Mouse (Mus musculus) stomach, embryonic 16.5 days (tissue): ENCODE data around the gene Zfp750. TPM values are rescaled to one million over a fixed set of nuclear protein-coding genes. Genes with fewer than 3 reads are reported as not detected.

Experiments
- ATAC-seq: fragments of 200-750 bp; cut with Nextera tagmentation; 2 replicates; pipeline ENCODE4 v1.8.0; 2017; ENCODE audit warnings: moderate number of reproducible peaks, moderate TSS enrichment; ENCODE audit not compliant: insufficient read depth, low FRiP score
- H3K27ac ChIP-seq: fragments of 300-500 bp; sonication (generic); 2 replicates; pipeline ENCODE4 v1.5.1; 2014; ENCODE audit warnings: low read length
- H3K27me3 ChIP-seq: fragments of 300-500 bp; sonication (generic); 2 replicates; pipeline ENCODE4 v1.6.1; 2014; ENCODE audit warnings: low read length, control low read depth, mixed read lengths; ENCODE audit not compliant: control insufficient read depth, insufficient read depth
- H3K36me3 ChIP-seq: fragments of 300-500 bp; sonication (generic); 2 replicates; pipeline ENCODE4 v1.6.1; 2014; ENCODE audit warnings: low read length; ENCODE audit not compliant: control insufficient read depth, insufficient read depth
- H3K4me1 ChIP-seq: fragments of 300-500 bp; sonication (generic); 2 replicates; pipeline ENCODE4 v1.6.1; 2014; ENCODE audit warnings: low read length, control low read depth, mixed read lengths; ENCODE audit not compliant: control insufficient read depth, insufficient read depth
- H3K4me2 ChIP-seq: fragments of 300-500 bp; sonication (generic); 2 replicates; pipeline ENCODE4 v1.6.1; 2014; ENCODE audit warnings: low read depth, low read length, mixed read lengths
- H3K4me3 ChIP-seq: fragments of 300-500 bp; sonication (generic); replicated peaks from 2 replicates; pipeline ENCODE4 v1.5.1; 2014; ENCODE audit warnings: mild to moderate bottlenecking, low read length
- H3K9ac ChIP-seq: fragments of 300-500 bp; sonication (generic); 2 replicates; pipeline ENCODE4 v1.6.1; 2014; ENCODE audit warnings: low read length
- H3K9me3 ChIP-seq: fragments of 300-500 bp; sonication (generic); replicated peaks from 2 replicates; pipeline ENCODE4 v1.6.1; 2016; ENCODE audit warnings: low read length, control low read depth; ENCODE audit not compliant: control insufficient read depth
- WGBS: fragments of 180-500 bp; shearing (Covaris S2); extraction: QIAGEN DNeasy Blood & Tissue Kit; methylation state at CpG from one replicate; pipeline ENCODE4 v1.1.7; 2014; 5-methylcytosine and 5-hydroxymethylcytosine counted together
- polyA plus RNA-seq: library from polyadenylated mRNA; unstranded; fragments of >200 nt; fragmentation: Nextera tagmentation; extraction: Ambion mirVana; gene quantifications from 2 replicates; pipeline ENCODE4 v1.2.1, GENCODE M21; 2015

Zfp750 gene
- polyA plus RNA-seq, result 18.3 and 25.8 TPM in 2 replicates

DNA sequence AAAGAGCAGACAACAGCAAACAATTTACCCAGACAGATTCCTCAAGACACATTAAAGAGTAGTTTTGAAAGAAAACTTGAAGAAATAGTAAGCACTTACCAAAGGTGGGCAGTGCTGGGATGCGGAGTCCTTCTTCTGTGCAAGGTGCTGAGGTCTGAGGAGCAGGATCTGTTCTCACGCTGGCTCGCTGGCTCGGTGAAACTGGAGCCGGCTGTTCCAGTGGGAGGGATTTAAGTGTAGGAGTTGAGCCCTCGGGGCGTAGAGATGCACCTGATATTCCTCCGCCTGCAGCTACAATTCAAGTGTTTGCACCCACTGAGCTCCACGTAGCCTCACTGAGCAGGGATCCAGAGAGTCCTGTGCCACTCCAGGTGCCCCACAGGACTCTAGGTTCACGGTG is at the start of gene Zfp750:
Gene Zfp750 (minus strand): TSS at position 203 of the 400 bp plus-strand sequence.
- Histone ChIP-seq H3K4me2 (peak within 1 kb of the TSS; percentile 36), H3K9ac (peak within 1 kb of the TSS; percentile 43), H3K27ac (peak within 1 kb of the TSS; percentile 84), H3K27me3 (no peaks in the 10 kb centered on the region), H3K36me3 (no peaks in the 10 kb centered on the region), H3K4me1 (peaks cover 14% of the 10 kb centered on the region; the same call in 1 of the 2 replicates), H3K4me3 (peak within 1 kb of the TSS; percentile 33), H3K9me3 (no peaks in the 10 kb centered on the region)
- ATAC-seq, result peak; percentile 31; the same call in 1 of the 2 replicates
- 30% methylated on average over 10 of the region's 10 CpGs for WGBS

- Histone ChIP-seq H3K36me3 (no peaks in the 10 kb centered on the region), H3K9ac (no peak overlapping the region), H3K27ac (no peak overlapping the region), H3K4me1 (no peaks in the 10 kb centered on the region), H3K4me3 (no peak overlapping the region), H3K9me3 (no peaks in the 10 kb centered on the region), H3K27me3 (no peaks in the 10 kb centered on the region), H3K4me2 (no peak overlapping the region)
- 91% methylated on average over 4 of the region's 4 CpGs for WGBS
- no peak for ATAC-seq
Measured at GRCm38 (mm10) chr11:121564265-121564664, 45.1 kb upstream of the Zfp750 start.

GRCm38 (mm10) chr11:121563312-121563711 is 44.2 kb upstream of the Zfp750 start:
- H3K9ac ChIP-seq, result no peak overlapping the region
- H3K36me3 ChIP-seq, result no peaks in the 10 kb centered on the region
- no peak for ATAC-seq
- no peaks in the 10 kb centered on the region for H3K9me3 ChIP-seq
- no peaks in the 10 kb centered on the region for H3K4me1 ChIP-seq
- H3K4me3 ChIP-seq, result no peak overlapping the region
- 91% methylated on average over 5 of the region's 5 CpGs for WGBS
- no peaks in the 10 kb centered on the region for H3K27me3 ChIP-seq
- no peak overlapping the region for H3K4me2 ChIP-seq
- no peak overlapping the region for H3K27ac ChIP-seq

DNA sequence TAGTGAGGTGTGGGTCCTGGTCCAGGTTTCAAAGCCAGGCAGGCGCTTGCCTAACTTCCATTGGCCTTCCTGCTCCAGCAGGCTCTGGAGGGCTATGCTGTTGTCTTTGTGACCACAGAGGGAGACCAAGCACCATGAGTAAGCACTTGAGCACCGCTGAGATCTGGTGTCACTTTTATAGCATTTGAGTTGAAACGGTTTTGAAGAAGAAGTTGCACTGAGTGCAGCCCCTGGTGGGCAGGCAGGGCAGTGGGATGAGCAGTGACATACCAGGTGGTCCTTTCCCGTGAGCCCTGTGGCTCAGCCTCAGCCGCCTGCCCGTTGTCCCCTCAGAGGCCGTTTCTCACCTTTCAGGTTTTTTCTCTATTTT is 41.1 kb upstream of the Zfp750 start:
- no peaks in the 10 kb centered on the region for H3K27me3 ChIP-seq
- H3K9ac ChIP-seq, result no peak overlapping the region
- no peak for ATAC-seq
- no peaks in the 10 kb centered on the region for H3K9me3 ChIP-seq
- no peaks in the 10 kb centered on the region for H3K36me3 ChIP-seq
- H3K4me2 ChIP-seq, result no peak overlapping the region
- H3K4me1 ChIP-seq, result no peaks in the 10 kb centered on the region
- H3K4me3 ChIP-seq, result no peak overlapping the region
- no peak overlapping the region for H3K27ac ChIP-seq
- WGBS, result 80% methylated on average over 7 of the region's 7 CpGs

- Histone ChIP-seq H3K4me3 (no peak overlapping the region), H3K9ac (no peak overlapping the region), H3K4me2 (no peak overlapping the region), H3K36me3 (no peaks in the 10 kb centered on the region), H3K27me3 (no peaks in the 10 kb centered on the region), H3K4me1 (no peaks in the 10 kb centered on the region), H3K9me3 (no peaks in the 10 kb centered on the region), H3K27ac (no peak overlapping the region)
- 80% methylated on average over 4 of the region's 4 CpGs for WGBS
- no peak for ATAC-seq
Measured at GRCm38 (mm10) chr11:121559527-121560293, 40.6 kb upstream of the Zfp750 start.

DNA sequence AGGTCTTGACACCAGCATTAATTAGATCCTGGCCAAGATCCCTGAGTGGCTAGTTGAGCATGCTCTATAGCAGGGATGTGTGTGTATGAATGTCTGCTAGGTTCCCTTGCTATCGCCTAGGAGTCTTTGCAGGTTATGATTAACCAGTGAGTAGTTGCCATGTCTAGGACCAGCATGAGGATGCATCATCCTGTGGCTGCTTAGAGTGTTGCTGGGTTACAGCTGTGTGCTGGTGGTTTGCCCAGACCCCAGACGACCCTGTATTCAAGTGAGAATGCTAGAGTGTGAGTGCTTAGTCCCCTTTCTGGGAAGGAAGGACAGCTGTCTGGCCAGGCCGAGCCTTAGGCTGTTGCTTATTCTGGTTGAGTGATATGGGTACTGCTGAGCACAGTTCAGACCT is 39.4 kb upstream of the Zfp750 start:
- Histone ChIP-seq H3K27ac (peak overlapping the region; percentile 1; the same call in 1 of the 2 replicates), H3K9ac (no peak overlapping the region), H3K4me2 (no peak overlapping the region), H3K4me1 (no peaks in the 10 kb centered on the region), H3K4me3 (no peak overlapping the region), H3K36me3 (no peaks in the 10 kb centered on the region), H3K9me3 (no peaks in the 10 kb centered on the region), H3K27me3 (no peaks in the 10 kb centered on the region)
- ATAC-seq, result no peak
- WGBS, result 94% methylated on average over 3 of the region's 3 CpGs

GRCm38 (mm10) chr11:121557946-121558345 is 38.8 kb upstream of the Zfp750 start:
- no peaks in the 10 kb centered on the region for H3K27me3 ChIP-seq
- ATAC-seq, result no peak
- H3K9ac ChIP-seq, result no peak overlapping the region
- H3K4me2 ChIP-seq, result no peak overlapping the region
- no peak overlapping the region for H3K4me3 ChIP-seq
- no peaks in the 10 kb centered on the region for H3K36me3 ChIP-seq
- no peaks in the 10 kb centered on the region for H3K9me3 ChIP-seq
- H3K4me1 ChIP-seq, result no peaks in the 10 kb centered on the region
- peak overlapping the region; percentile 1; the same call in 1 of the 2 replicates for H3K27ac ChIP-seq
- 94% methylated on average over 1 of the region's 1 CpGs for WGBS

DNA sequence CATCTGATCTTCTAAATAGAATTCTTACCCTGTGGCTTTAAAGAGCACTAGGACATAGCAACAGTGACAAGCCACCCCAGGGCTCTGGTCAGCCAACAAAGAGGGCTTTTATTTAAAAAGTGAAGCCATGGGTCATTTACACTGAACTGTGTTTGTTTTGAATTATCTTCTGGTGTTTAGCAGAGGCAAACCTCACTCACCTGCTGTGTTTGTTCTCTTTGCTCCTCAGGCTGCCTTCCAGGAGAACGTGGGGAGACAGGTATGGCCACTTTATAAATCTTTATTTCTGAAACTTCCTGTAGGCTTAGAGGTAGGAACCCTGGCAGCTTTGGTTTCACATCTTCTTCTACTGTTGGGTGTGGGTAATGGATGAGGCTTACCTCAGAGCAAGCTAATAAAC is 37.6 kb upstream of the Zfp750 start:
- Histone ChIP-seq H3K4me1 (peaks cover 3% of the 10 kb centered on the region; the same call in 1 of the 2 replicates), H3K27me3 (no peaks in the 10 kb centered on the region), H3K9ac (no peak overlapping the region), H3K4me2 (no peak overlapping the region), H3K9me3 (no peaks in the 10 kb centered on the region), H3K4me3 (no peak overlapping the region), H3K36me3 (no peaks in the 10 kb centered on the region), H3K27ac (peak overlapping the region; percentile 81)
- 50% methylated on average over 1 of the region's 1 CpGs for WGBS
- ATAC-seq, result peak; percentile 57; the same call in 1 of the 2 replicates

- peaks cover 23% of the 10 kb centered on the region for H3K4me1 ChIP-seq
- H3K27me3 ChIP-seq, result no peaks in the 10 kb centered on the region
- H3K9me3 ChIP-seq, result no peaks in the 10 kb centered on the region
- H3K36me3 ChIP-seq, result no peaks in the 10 kb centered on the region
- no peak for ATAC-seq
- H3K4me2 ChIP-seq, result no peak overlapping the region
- no peak overlapping the region for H3K4me3 ChIP-seq
- H3K27ac ChIP-seq, result no peak overlapping the region
- H3K9ac ChIP-seq, result no peak overlapping the region
- WGBS, result 95% methylated on average over 3 of the region's 3 CpGs
Measured at GRCm38 (mm10) chr11:121553458-121553857, 34.3 kb upstream of the Zfp750 start.
